ENCODE assay signal across 24 mouse cellular contexts in genomic region chr9:69372871-69373270, GRCm38 (mm10). TPM values are rescaled to one million over a fixed set of nuclear protein-coding genes. Genes with fewer than 3 reads are reported as not detected.
DNase-seq lines count a peak whose midpoint lies in the region; ATAC-seq and TF ChIP-seq lines count a peak whose summit lies in the region.
"Had no signal": no experiment of that assay in that cellular context is flagged by ENCODE, and none has a peak within 500 bp of the region (broad histone marks: within the 10 kb centered on the region; RNA-seq: fewer than 3 reads in every experiment).

No protein-coding gene starts in this region.

- DNase-seq in forebrain, postnatal 0 days, result no peak
- DNase-seq in intestine, embryonic 14.5 days (ENCODE audit: low spot score), result peak; percentile 29
- DNase-seq in midbrain, postnatal 0 days (ENCODE audit: low spot score), result no peak
- no peak for DNase-seq in midbrain, embryonic 10.5 days (ENCODE audit: low spot score)
- peak; percentile 60 for DNase-seq in telencephalon, adult 2 months (ENCODE audit: low read depth, low spot score)
- DNase-seq in gastrocnemius, postnatal 14 days, result no peak
- DNase-seq: adrenal gland, adult 2 months; adrenal gland, postnatal 25 days; cerebellum, adult 11 months; cerebellum, adult 8-10 months; cerebellum, postnatal 14 days; embryo, embryonic 11 days; gastrocnemius, adult 2 months; gastrocnemius, postnatal 36 days; heart, adult 11 months; heart, postnatal 36 days had no signal

- H3K27ac ChIP-seq in forebrain, postnatal 0 days (ENCODE audit: low read depth, low read length), result no peak overlapping the region
- no peak overlapping the region for H3K27ac ChIP-seq in forebrain, embryonic 13.5 days
- H3K27ac ChIP-seq in intestine, embryonic 14.5 days (ENCODE audit: low read depth), result no peak overlapping the region
- H3K27ac ChIP-seq in intestine, embryonic 15.5 days, result no peak overlapping the region
- H3K27ac ChIP-seq in midbrain, postnatal 0 days (ENCODE audit: low read depth, low read length), result peak overlapping the region; percentile 20; the same call in 1 of the 2 replicates
- no peak overlapping the region for H3K27ac ChIP-seq in midbrain, embryonic 10.5 days (replicated peaks)
- H3K27ac ChIP-seq: embryonic facial prominence, embryonic 15.5 days; forebrain, embryonic 10.5 days; gastrocnemius, adult 2 months; heart, embryonic 13.5 days; hindbrain, postnatal 0 days had no signal

- H3K4me2 ChIP-seq in forebrain, postnatal 0 days (ENCODE audit: low read depth), result no peak overlapping the region
- H3K4me2 ChIP-seq in forebrain, embryonic 13.5 days, result no peak overlapping the region
- no peak overlapping the region for H3K4me2 ChIP-seq in intestine, embryonic 14.5 days (ENCODE audit: low read length)
- H3K4me2 ChIP-seq in intestine, embryonic 15.5 days (replicated peaks), result no peak overlapping the region
- no peak overlapping the region for H3K4me2 ChIP-seq in midbrain, postnatal 0 days (ENCODE audit: low read depth, low read length, poor library complexity, severe bottlenecking)
- H3K4me2 ChIP-seq: embryonic facial prominence, embryonic 15.5 days; heart, embryonic 13.5 days had no signal

- ATAC-seq in forebrain, postnatal 0 days, result peak; percentile 64; the same call in 1 of the 2 replicates
- no peak for ATAC-seq in forebrain, embryonic 13.5 days
- ATAC-seq in intestine, embryonic 14.5 days (replicated peaks; ENCODE audit: low FRiP score, low TSS enrichment, low read depth), result no peak
- ATAC-seq in intestine, embryonic 15.5 days, result no peak
- ATAC-seq in midbrain, postnatal 0 days (ENCODE audit: low FRiP score), result no peak
- ATAC-seq: hindbrain, postnatal 0 days; intestine, embryonic 16.5 days had no signal

- no peaks in the 10 kb centered on the region for H3K9me3 ChIP-seq in forebrain, postnatal 0 days (ENCODE audit: low read length)
- H3K9me3 ChIP-seq in forebrain, embryonic 13.5 days (replicated peaks), result no peaks in the 10 kb centered on the region
- no peaks in the 10 kb centered on the region for H3K9me3 ChIP-seq in intestine, embryonic 14.5 days (ENCODE audit: control insufficient read depth, low read length)
- H3K9me3 ChIP-seq in intestine, embryonic 15.5 days, result no peaks in the 10 kb centered on the region
- no peaks in the 10 kb centered on the region for H3K9me3 ChIP-seq in midbrain, postnatal 0 days (ENCODE audit: low read length)
- H3K9me3 ChIP-seq in midbrain, embryonic 10.5 days (replicated peaks), result no peaks in the 10 kb centered on the region
- H3K9me3 ChIP-seq: embryonic facial prominence, embryonic 15.5 days; forebrain, embryonic 10.5 days had no signal

- H3K36me3 ChIP-seq in forebrain, postnatal 0 days (ENCODE audit: insufficient read depth), result no peaks in the 10 kb centered on the region
- 0 out of 2 replicates have a peak, but pooled peaks cover 3% of the 10 kb centered on the region for H3K36me3 ChIP-seq in forebrain, embryonic 13.5 days (ENCODE audit: poor library complexity, severe bottlenecking)
- 0 out of 2 replicates have a peak, but pooled peaks cover 4% of the 10 kb centered on the region for H3K36me3 ChIP-seq in intestine, embryonic 14.5 days (ENCODE audit: control insufficient read depth, insufficient read depth, low read length)
- no peaks in the 10 kb centered on the region for H3K36me3 ChIP-seq in intestine, embryonic 15.5 days
- peaks cover 23% of the 10 kb centered on the region for H3K36me3 ChIP-seq in midbrain, postnatal 0 days (ENCODE audit: insufficient read depth, low read length)
- H3K36me3 ChIP-seq in midbrain, embryonic 10.5 days, result peaks cover 5% of the 10 kb centered on the region

- H3K9ac ChIP-seq in forebrain, postnatal 0 days, result no peak overlapping the region
- H3K9ac ChIP-seq in forebrain, embryonic 13.5 days, result no peak overlapping the region
- no peak overlapping the region for H3K9ac ChIP-seq in intestine, embryonic 14.5 days (ENCODE audit: low read length)
- no peak overlapping the region for H3K9ac ChIP-seq in intestine, embryonic 15.5 days
- no peak overlapping the region for H3K9ac ChIP-seq in midbrain, postnatal 0 days (replicated peaks; ENCODE audit: low read length, poor library complexity, severe bottlenecking)
- H3K9ac ChIP-seq: embryonic facial prominence, embryonic 15.5 days; heart, embryonic 13.5 days had no signal

- 21% methylated on average over 4 of the region's 4 CpGs for WGBS in forebrain, postnatal 0 days
- WGBS in forebrain, embryonic 13.5 days, result 29% methylated on average over 4 of the region's 4 CpGs
- WGBS in intestine, embryonic 14.5 days, result 50% methylated on average over 4 of the region's 4 CpGs
- WGBS in intestine, embryonic 15.5 days, result 59% methylated on average over 4 of the region's 4 CpGs
- 23% methylated on average over 4 of the region's 4 CpGs for WGBS in midbrain, postnatal 0 days
- WGBS in midbrain, embryonic 10.5 days, result 44% methylated on average over 4 of the region's 4 CpGs

- TF ChIP-seq CTCF in forebrain, postnatal 0 days (IDR thresholded peaks at IDR 0.05; ENCODE audit: low read depth), result no peak
- TF ChIP-seq CTCF in midbrain, postnatal 0 days (IDR thresholded peaks at IDR 0.05), result no peak

- intact Hi-C loops in gastrocnemius, postnatal 14 days (cut with DNase I; ENCODE audit: low total_unique reads), result no loop called here

- H3K4me3 ChIP-seq in forebrain, postnatal 0 days (ENCODE audit: low read depth, low read length), result no peak overlapping the region
- no peak overlapping the region for H3K4me3 ChIP-seq in forebrain, embryonic 13.5 days
- H3K4me3 ChIP-seq in intestine, embryonic 14.5 days (ENCODE audit: low read depth, low read length), result no peak overlapping the region
- H3K4me3 ChIP-seq in intestine, embryonic 15.5 days (replicated peaks), result no peak overlapping the region
- no peak overlapping the region for H3K4me3 ChIP-seq in midbrain, postnatal 0 days (ENCODE audit: low read depth, low read length)
- H3K4me3 ChIP-seq in midbrain, embryonic 10.5 days, result no peak overlapping the region
- H3K4me3 ChIP-seq: embryonic facial prominence, embryonic 15.5 days; erythroblast, embryonic 14.5 days; forebrain, embryonic 10.5 days; gastrocnemius, adult 2 months; heart, embryonic 13.5 days had no signal

- 0 out of 2 replicates have a peak, but pooled peaks cover 4% of the 10 kb centered on the region for H3K4me1 ChIP-seq in forebrain, postnatal 0 days (ENCODE audit: insufficient read depth)
- 0 out of 2 replicates have a peak, but pooled peaks cover 6% of the 10 kb centered on the region for H3K4me1 ChIP-seq in forebrain, embryonic 13.5 days
- H3K4me1 ChIP-seq in intestine, embryonic 14.5 days (replicated peaks; ENCODE audit: control insufficient read depth, insufficient read depth, low read length), result no peaks in the 10 kb centered on the region
- H3K4me1 ChIP-seq in intestine, embryonic 15.5 days (replicated peaks), result no peaks in the 10 kb centered on the region
- H3K4me1 ChIP-seq in midbrain, postnatal 0 days (ENCODE audit: insufficient read depth, low read length), result no peaks in the 10 kb centered on the region
- H3K4me1 ChIP-seq in midbrain, embryonic 10.5 days, result peaks cover 6% of the 10 kb centered on the region; the same call in 1 of the 2 replicates
- H3K4me1 ChIP-seq: embryonic facial prominence, embryonic 15.5 days; forebrain, embryonic 10.5 days had no signal

- H3K27me3 ChIP-seq in forebrain, postnatal 0 days (ENCODE audit: insufficient read depth, low read length), result no peaks in the 10 kb centered on the region
- no peaks in the 10 kb centered on the region for H3K27me3 ChIP-seq in forebrain, embryonic 13.5 days
- no peaks in the 10 kb centered on the region for H3K27me3 ChIP-seq in intestine, embryonic 14.5 days (replicated peaks; ENCODE audit: control insufficient read depth, insufficient read depth, low read length)
- no peaks in the 10 kb centered on the region for H3K27me3 ChIP-seq in intestine, embryonic 15.5 days (replicated peaks)
- H3K27me3 ChIP-seq in midbrain, postnatal 0 days (ENCODE audit: insufficient read depth, low read length), result no peaks in the 10 kb centered on the region
- H3K27me3 ChIP-seq in midbrain, embryonic 10.5 days (ENCODE audit: low read depth, poor library complexity, severe bottlenecking), result no peaks in the 10 kb centered on the region
- H3K27me3 ChIP-seq: embryonic facial prominence, embryonic 15.5 days; heart, embryonic 13.5 days had no signal

RNA-seq across cellular contexts. Expression of gene Ice2, which starts 24.8 kb away (rescaled TPM):
- total RNA-seq in forebrain, postnatal 0 days (2014; rRNA removed), result 9.8 and 12.9 TPM in 2 replicates
- polyA plus RNA-seq in forebrain, postnatal 0 days (2015; fragmentation: Nextera tagmentation; extraction: Ambion mirVana), result 5.6 and 7.0 TPM in 2 replicates
- polyA plus RNA-seq in forebrain, embryonic 13.5 days (2015; fragmentation: Nextera tagmentation; extraction: Ambion mirVana), result 14.9 and 16.4 TPM in 2 replicates
- polyA plus RNA-seq in intestine, embryonic 14.5 days (2014; fragmentation: Nextera tagmentation; extraction: Ambion mirVana), result 17.4 and 19.2 TPM in 2 replicates
- 15.5 and 15.6 TPM in 2 replicates for polyA plus RNA-seq in intestine, embryonic 15.5 days (2015; fragmentation: Nextera tagmentation; extraction: Ambion mirVana)
- 7.3 and 8.9 TPM in 2 replicates for total RNA-seq in midbrain, postnatal 0 days (2014; rRNA removed)
- 4.9 and 5.0 TPM in 2 replicates for polyA plus RNA-seq in midbrain, postnatal 0 days (2015; fragmentation: Nextera tagmentation; extraction: Ambion mirVana)
- 21.9 and 23.2 TPM in 2 replicates for polyA plus RNA-seq in midbrain, embryonic 10.5 days (2016; fragmentation: Nextera tagmentation; extraction: Ambion mirVana)
- total RNA-seq in gastrocnemius, postnatal 14 days (2021), result 1 to 10 TPM; 5.0 to 6.4 TPM

Comparison
In these comparisons a context has a peak if more than half of its experiments do, and no peak if none do; other contexts are left out.
1. DNase-seq: peak in intestine, embryonic 14.5 days (single experiment) and telencephalon, adult 2 months (single experiment); none in forebrain, postnatal 0 days (single experiment), midbrain, postnatal 0 days (single experiment), midbrain, embryonic 10.5 days (single experiment) and gastrocnemius, postnatal 14 days (single experiment).